Mouse (Mus musculus) embryonic facial prominence, embryonic 12.5 days (tissue): ENCODE results near the gene Sppl3. TPM values are rescaled to one million over a fixed set of nuclear protein-coding genes. Genes with fewer than 3 reads are reported as not detected.

ENCODE experiments used
- ATAC-seq: fragments of 200-750 bp; cut with Nextera tagmentation; 2 replicates; pipeline ENCODE4 v1.8.0; 2017; ENCODE audit not compliant: insufficient number of reproducible peaks, insufficient read depth, low FRiP score, low TSS enrichment
- H3K27ac ChIP-seq: fragments of 300-500 bp; sonication (generic); 2 replicates; pipeline ENCODE4 v1.5.1; 2016; ENCODE audit warnings: mild to moderate bottlenecking
- H3K27me3 ChIP-seq: fragments of 300-500 bp; sonication (generic); 2 replicates; pipeline ENCODE4 v1.6.1; 2016; ENCODE audit warnings: mild to moderate bottlenecking, moderate library complexity
- H3K36me3 ChIP-seq: fragments of 300-500 bp; sonication (generic); 2 replicates; pipeline ENCODE4 v1.6.1; 2016; ENCODE audit warnings: mild to moderate bottlenecking
- H3K4me1 ChIP-seq: fragments of 300-500 bp; sonication (generic); 2 replicates; pipeline ENCODE4 v1.6.1; 2016
- H3K4me2 ChIP-seq: fragments of 300-500 bp; sonication (generic); replicated peaks from 2 replicates; pipeline ENCODE4 v1.6.1; 2016; ENCODE audit warnings: mild to moderate bottlenecking, moderate library complexity
- H3K4me3 ChIP-seq: fragments of 300-500 bp; sonication (generic); 2 replicates; pipeline ENCODE4 v1.5.1; 2016; ENCODE audit warnings: mild to moderate bottlenecking
- H3K9ac ChIP-seq: fragments of 300-500 bp; sonication (generic); 2 replicates; pipeline ENCODE4 v1.6.1; 2016; ENCODE audit warnings: mild to moderate bottlenecking, moderate library complexity
- H3K9me3 ChIP-seq: fragments of 300-500 bp; sonication (generic); 2 replicates; pipeline ENCODE4 v1.6.1; 2016; ENCODE audit warnings: mild to moderate bottlenecking, moderate library complexity
- WGBS: fragments of 180-500 bp; shearing (Covaris S2); methylation state at CpG from one replicate; pipeline ENCODE4 v1.1.7; 2016; 5-methylcytosine and 5-hydroxymethylcytosine counted together
- polyA plus RNA-seq: library from polyadenylated mRNA; unstranded; fragments of >200 nt; fragmentation: Nextera tagmentation; extraction: Ambion mirVana; gene quantifications from 2 replicates; pipeline ENCODE4 v1.2.1, GENCODE M21; 2016

Sppl3 gene
- polyA plus RNA-seq, 1 experiment from 2014 or later: 19.9 TPM

DNA sequence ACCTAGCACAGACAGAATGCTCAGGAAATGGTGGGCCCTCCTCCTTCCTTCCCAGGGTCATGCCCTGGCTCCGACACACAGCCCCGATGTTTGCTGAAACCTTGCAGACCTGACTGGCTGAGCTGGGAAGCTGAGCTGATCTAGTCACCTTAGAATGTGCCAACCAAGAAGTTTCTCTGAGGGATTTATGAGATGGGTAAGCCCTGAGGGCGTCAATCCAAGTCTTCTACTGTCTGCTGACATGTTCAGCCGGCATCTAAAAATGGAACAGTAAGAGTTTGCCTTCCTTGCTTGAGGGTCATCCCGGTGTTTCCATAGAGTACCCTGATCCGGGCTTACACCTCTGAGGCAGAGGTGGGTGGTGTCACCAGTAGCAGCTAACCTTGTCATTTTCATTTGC, 8.2 kb upstream of the Sppl3 start:
- Histone ChIP-seq H3K9me3 (no peaks in the 10 kb centered on the region), H3K27me3 (no peaks in the 10 kb centered on the region), H3K4me2 (no peak overlapping the region), H3K4me3 (no peak overlapping the region), H3K36me3 (no peaks in the 10 kb centered on the region), H3K27ac (no peak overlapping the region), H3K4me1 (no peaks in the 10 kb centered on the region), H3K9ac (no peak overlapping the region)
- ATAC-seq: no peak
- 72% methylated on average over 6 of the region's 6 CpGs for WGBS

DNA sequence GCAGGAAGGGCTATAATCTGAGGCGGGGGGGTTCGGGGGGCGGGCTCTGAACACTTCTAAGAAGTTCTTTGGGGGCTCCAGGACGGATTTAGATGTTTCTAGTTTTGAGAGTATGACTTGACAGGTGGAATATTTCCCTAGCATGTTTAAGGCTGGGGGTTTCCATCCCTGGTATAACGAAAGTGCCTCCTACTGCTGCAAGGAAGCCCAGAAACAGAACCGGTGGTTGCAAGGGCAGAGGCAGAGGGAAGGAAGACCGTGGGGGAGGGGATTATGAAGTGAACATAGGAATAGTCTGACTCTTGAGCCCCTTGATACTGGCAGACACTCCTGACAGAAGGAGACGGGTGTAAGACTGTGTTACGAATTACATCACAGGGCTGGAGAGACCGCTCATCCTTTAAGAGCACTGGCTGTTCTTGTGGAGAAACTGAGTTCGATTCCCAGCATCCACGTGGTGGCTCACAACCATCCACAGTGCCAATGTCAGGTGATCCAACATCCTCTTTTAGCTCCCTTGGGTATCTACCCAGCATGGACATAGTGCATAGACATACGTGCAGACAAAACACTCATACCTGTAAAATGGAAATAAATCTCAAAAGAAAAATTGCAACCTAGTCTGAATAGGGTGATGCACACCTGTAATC, 7.6 kb upstream of the Sppl3 start:
- H3K9ac ChIP-seq: no peak overlapping the region
- no peaks in the 10 kb centered on the region for H3K9me3 ChIP-seq
- 80% methylated on average over 13 of the region's 13 CpGs for WGBS
- H3K36me3 ChIP-seq: no peaks in the 10 kb centered on the region
- no peaks in the 10 kb centered on the region for H3K4me1 ChIP-seq
- no peak overlapping the region for H3K4me3 ChIP-seq
- ATAC-seq: no peak
- no peaks in the 10 kb centered on the region for H3K27me3 ChIP-seq
- H3K27ac ChIP-seq: no peak overlapping the region
- H3K4me2 ChIP-seq: no peak overlapping the region

DNA sequence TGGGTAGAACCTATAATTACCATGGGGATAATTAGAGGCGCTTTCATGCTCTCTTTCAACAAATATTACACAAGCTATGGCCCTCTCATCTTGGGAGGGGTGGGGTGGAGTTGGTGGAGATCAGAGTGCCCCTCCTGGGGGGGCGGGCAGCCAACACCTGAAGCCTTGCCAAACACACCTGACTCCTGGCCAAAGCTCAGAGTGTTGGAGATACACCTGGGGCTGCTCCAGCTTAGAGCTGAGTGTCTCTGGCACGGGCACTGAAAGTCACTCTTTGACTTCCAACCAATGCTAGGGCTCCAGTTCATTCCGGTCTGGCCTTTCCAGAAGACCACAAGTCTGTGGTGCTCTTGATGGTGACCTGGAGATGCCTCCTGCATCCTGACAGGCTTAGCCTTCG, 3.2 kb upstream of the Sppl3 start:
- Histone ChIP-seq H3K27me3 (no peaks in the 10 kb centered on the region), H3K9ac (no peak overlapping the region), H3K4me2 (no peak overlapping the region), H3K36me3 (no peaks in the 10 kb centered on the region), H3K27ac (no peak overlapping the region), H3K9me3 (no peaks in the 10 kb centered on the region), H3K4me1 (peaks cover 8% of the 10 kb centered on the region), H3K4me3 (no peak overlapping the region)
- WGBS: 85% methylated on average over 5 of the region's 5 CpGs
- no peak for ATAC-seq

DNA sequence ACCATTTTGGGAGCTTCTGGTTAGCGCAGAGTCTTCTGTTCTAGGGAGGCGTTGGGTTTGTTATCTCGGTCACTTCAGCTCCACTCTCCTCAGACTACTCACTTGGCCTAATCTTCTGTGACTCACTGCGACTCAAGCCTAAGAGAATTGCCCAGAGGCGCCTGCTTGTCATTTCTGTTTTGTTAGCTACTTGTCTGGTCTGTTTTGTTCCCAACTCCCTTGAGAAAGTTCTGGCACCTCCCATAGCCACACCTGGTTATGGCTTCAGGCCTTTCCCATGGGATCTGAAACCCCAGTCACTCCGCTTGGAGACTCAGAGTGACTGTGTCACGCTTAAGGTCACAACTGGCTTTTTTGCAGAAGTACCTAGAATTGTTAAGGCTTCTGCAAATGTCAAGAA, 2.6 kb upstream of the Sppl3 start:
- H3K4me1 ChIP-seq: peaks cover 13% of the 10 kb centered on the region
- H3K27me3 ChIP-seq: no peaks in the 10 kb centered on the region
- H3K9me3 ChIP-seq: no peaks in the 10 kb centered on the region
- ATAC-seq: no peak
- 82% methylated on average over 7 of the region's 7 CpGs for WGBS
- no peak overlapping the region for H3K4me3 ChIP-seq
- H3K27ac ChIP-seq: no peak overlapping the region
- no peak overlapping the region for H3K4me2 ChIP-seq
- H3K36me3 ChIP-seq: no peaks in the 10 kb centered on the region
- H3K9ac ChIP-seq: no peak overlapping the region

DNA sequence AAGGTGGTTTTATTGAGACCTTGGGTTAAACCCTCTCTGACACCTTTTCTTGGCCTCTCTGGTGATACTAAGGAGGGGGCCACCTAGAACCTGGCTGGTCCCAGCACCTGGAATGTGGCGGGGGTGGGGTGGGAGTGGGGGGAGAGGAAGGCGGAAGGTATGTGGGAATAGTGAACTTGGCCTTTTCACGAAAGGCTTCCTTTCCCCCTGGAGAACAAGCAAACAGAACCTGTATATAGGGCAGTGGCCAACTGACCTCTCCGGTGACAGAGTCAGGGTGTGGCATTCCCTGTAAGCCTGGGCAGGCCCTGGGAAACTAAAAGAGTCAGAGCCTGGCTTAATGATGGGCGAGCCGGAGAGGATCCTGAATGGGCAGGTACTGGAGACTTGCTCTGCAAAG, 1.8 kb upstream of the Sppl3 start:
- Histone ChIP-seq H3K9ac (no peak overlapping the region), H3K4me1 (peaks cover 16% of the 10 kb centered on the region), H3K27ac (no peak overlapping the region), H3K4me3 (no peak overlapping the region), H3K27me3 (no peaks in the 10 kb centered on the region), H3K4me2 (no peak overlapping the region), H3K9me3 (no peaks in the 10 kb centered on the region), H3K36me3 (no peaks in the 10 kb centered on the region)
- no peak for ATAC-seq
- WGBS: 90% methylated on average over 6 of the region's 6 CpGs

DNA sequence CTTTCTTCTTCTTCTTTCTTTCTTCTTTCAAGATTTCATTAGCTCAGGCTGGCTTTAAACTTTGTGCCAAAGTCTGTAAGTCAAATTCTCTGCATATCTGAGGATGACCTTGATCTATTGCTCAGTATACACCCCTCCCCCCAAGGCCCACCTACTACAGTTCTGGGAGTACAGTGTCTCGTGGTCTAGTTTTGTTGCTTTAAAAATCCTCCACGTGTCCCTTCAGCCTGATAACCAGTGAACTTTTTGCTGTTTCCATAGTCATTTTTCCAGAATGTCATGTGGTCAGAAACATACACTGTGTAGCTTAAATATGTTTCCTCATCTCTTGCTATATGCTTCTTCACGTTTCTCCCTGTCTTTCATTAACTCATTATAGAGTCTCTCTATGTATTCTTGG, 976 bp upstream of the Sppl3 start:
- 52% methylated on average over 3 of the region's 3 CpGs for WGBS
- peaks cover 21% of the 10 kb centered on the region for H3K4me1 ChIP-seq
- H3K36me3 ChIP-seq: no peaks in the 10 kb centered on the region
- H3K9me3 ChIP-seq: no peaks in the 10 kb centered on the region
- H3K27ac ChIP-seq: no peak overlapping the region
- no peak overlapping the region for H3K9ac ChIP-seq
- no peak overlapping the region for H3K4me3 ChIP-seq
- ATAC-seq: no peak
- H3K27me3 ChIP-seq: no peaks in the 10 kb centered on the region
- H3K4me2 ChIP-seq: no peak overlapping the region

DNA sequence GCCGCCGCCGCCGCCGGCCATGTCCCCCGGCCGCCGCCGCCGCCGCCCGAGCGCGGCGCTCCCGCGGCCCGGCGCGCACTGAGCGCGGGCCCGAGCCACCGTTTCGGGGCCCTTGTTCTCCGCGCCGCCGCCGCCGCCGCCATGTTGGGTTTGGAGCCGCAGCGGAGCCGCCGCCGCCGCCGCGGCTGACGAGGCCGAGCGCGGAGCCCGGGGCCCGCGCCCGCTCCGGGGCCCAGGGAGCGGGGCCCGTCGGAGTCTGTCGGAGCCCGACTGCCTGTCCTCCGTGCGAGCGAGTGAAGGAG, 231 bp downstream of the Sppl3 start:
- Histone ChIP-seq H3K9ac (peak overlapping the region; percentile 97), H3K36me3 (no peaks in the 10 kb centered on the region), H3K9me3 (no peaks in the 10 kb centered on the region), H3K27me3 (no peaks in the 10 kb centered on the region), H3K27ac (peak overlapping the region; percentile 90), H3K4me1 (peaks cover 24% of the 10 kb centered on the region), H3K4me3 (peak overlapping the region; percentile 97), H3K4me2 (peak overlapping the region; percentile 94)
- under 1% methylated on average over 30 of the region's 57 CpGs for WGBS
- ATAC-seq: no peak

DNA sequence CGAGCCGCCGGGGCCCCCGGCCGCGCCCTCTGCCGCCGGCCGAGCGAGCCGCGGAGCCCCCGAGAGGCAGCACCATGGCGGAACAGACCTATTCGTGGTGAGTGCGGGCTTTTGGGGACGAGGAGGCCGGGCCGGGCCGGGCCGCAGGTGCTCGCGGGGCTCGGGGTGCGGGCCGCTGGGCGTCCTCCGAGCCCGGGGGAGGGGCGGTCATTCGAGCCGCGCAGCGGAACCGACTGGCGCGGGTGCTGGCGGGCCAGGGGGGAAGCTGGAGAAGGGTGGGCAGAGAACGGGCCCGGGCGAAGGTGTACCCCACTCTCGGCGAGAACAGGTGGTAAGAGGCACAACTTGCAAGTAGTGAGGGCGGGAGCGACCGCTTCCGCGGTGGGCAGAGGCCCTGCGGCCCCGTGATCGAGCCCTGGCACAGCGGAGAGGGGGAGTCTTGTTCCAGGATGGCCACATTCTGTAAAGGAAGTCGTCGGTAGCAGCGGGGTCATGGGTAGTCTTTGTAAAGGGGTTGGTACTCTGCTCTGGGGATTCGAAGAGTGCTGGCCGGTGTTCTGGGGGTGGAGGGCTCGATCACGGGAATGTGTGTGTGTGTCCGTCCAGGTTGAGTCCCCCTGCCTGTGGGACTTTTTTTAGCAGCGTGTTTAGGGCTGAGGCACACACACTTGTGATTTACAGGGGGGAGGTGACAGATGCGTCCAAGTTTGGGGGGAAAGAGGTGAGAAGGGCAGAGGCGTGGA, 753 bp downstream of the Sppl3 start:
- Histone ChIP-seq H3K27me3 (no peaks in the 10 kb centered on the region), H3K27ac (peak overlapping the region; percentile 90), H3K4me3 (peak overlapping the region; percentile 97), H3K4me1 (peaks cover 24% of the 10 kb centered on the region), H3K4me2 (peak overlapping the region; percentile 94), H3K9ac (peak overlapping the region; percentile 97), H3K9me3 (no peaks in the 10 kb centered on the region), H3K36me3 (no peaks in the 10 kb centered on the region)
- no peak; the same call in none of the 2 replicates for ATAC-seq
- WGBS: under 1% methylated on average over 62 of the region's 63 CpGs

DNA sequence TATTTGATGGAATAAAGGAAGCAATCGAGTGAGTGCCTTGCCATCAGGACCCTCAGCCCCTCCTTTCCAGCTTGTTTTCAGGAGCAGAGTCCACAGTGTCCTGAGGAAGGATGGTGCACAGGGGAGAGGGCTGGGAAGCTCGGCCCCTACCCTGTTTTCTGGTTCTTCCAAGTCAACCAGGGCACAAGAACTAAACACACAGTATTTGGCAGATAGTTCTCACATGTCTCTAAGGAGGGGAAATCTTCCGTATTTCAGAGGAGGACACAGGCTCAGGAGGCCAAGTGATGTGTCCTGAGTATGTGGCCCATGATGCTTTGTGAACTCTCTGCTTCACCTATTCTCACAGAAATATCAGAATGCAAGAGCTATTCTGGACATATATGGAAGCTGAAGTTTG, 2.5 kb downstream of the Sppl3 start:
- no peaks in the 10 kb centered on the region for H3K36me3 ChIP-seq
- ATAC-seq: no peak
- H3K9me3 ChIP-seq: no peaks in the 10 kb centered on the region
- 69% methylated on average over 3 of the region's 3 CpGs for WGBS
- H3K27ac ChIP-seq: no peak overlapping the region
- H3K4me2 ChIP-seq: peak overlapping the region; percentile 94; the same call in 1 of the 2 replicates
- H3K4me1 ChIP-seq: peaks cover 28% of the 10 kb centered on the region
- no peaks in the 10 kb centered on the region for H3K27me3 ChIP-seq
- 0 out of 2 replicates have a peak overlapping the region, but pooled peaks have one; percentile 97 for H3K4me3 ChIP-seq
- H3K9ac ChIP-seq: no peak overlapping the region

DNA sequence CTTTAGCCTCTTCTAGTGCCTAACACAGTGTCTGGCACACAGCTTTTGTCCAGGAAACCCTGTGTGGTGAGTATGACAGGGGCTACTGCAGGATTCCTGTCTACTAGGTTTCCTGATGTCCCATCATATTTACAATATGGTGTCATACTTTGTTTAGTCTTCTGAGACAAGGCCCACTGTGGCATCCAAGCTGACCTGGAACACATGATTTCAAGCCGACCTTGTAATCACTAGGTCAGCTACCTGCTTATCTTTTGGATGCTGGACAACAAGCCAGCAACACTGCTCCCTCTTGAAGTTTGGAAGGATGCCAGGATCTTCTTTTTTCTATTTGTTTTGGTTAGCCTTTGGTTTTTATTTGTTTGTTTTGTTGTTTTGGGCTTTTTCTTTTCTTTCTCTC, 3.6 kb downstream of the Sppl3 start:
- no peaks in the 10 kb centered on the region for H3K36me3 ChIP-seq
- H3K4me3 ChIP-seq: no peak overlapping the region
- H3K9ac ChIP-seq: no peak overlapping the region
- no peak for ATAC-seq
- no peaks in the 10 kb centered on the region for H3K9me3 ChIP-seq
- no peak overlapping the region for H3K4me2 ChIP-seq
- H3K27me3 ChIP-seq: no peaks in the 10 kb centered on the region
- 72% methylated on average over 1 of the region's 1 CpGs for WGBS
- H3K27ac ChIP-seq: no peak overlapping the region
- H3K4me1 ChIP-seq: peaks cover 28% of the 10 kb centered on the region

DNA sequence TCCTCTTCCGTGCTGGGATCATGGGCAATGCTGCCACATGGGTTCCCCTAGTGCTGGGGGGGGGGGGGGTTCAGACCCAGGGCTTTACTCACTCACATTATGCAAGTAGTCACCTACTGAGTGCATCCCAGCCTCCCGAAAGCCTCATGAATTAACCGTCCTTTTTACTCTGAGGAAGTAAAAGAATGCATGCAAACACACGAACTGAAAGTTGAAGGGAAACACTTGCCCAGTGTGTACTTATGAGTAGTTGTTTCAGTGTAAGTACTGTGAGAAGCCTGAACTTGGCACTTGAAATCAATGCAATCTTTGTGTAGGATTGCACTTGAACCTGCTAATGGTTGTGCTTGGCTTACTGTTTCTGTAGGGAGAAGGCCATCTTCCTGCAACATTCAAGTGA, 4.2 kb downstream of the Sppl3 start:
- H3K27ac ChIP-seq: no peak overlapping the region
- no peaks in the 10 kb centered on the region for H3K36me3 ChIP-seq
- H3K9me3 ChIP-seq: no peaks in the 10 kb centered on the region
- no peak overlapping the region for H3K4me2 ChIP-seq
- peaks cover 28% of the 10 kb centered on the region for H3K4me1 ChIP-seq
- H3K4me3 ChIP-seq: no peak overlapping the region
- H3K9ac ChIP-seq: no peak overlapping the region
- no peak for ATAC-seq
- WGBS: 64% methylated on average over 4 of the region's 4 CpGs
- H3K27me3 ChIP-seq: no peaks in the 10 kb centered on the region

DNA sequence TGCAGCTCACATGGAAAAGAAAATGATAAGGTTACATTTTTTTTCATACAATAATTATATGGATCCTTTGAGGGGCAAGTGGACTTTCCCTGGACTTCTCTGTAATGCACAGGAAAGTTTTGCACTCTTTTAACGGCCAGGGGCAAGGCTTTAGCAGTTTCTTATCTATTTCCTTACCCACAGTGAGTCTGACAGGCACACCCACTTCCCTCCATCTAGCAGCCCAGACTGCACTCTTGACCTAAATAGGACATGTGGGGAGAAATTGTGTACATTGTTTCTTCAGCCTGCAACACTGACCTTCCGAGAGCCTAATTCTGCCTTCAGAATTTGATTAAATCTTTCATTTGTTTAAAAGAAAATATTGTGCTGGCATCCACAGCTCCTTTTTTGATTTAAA, 7.3 kb downstream of the Sppl3 start:
- H3K27ac ChIP-seq: no peak overlapping the region
- H3K4me2 ChIP-seq: no peak overlapping the region
- ATAC-seq: no peak
- no peak overlapping the region for H3K4me3 ChIP-seq
- H3K4me1 ChIP-seq: peaks cover 15% of the 10 kb centered on the region
- H3K36me3 ChIP-seq: peaks cover 3% of the 10 kb centered on the region; the same call in 1 of the 2 replicates
- H3K9me3 ChIP-seq: no peaks in the 10 kb centered on the region
- H3K27me3 ChIP-seq: no peaks in the 10 kb centered on the region
- WGBS: 69% methylated on average over 2 of the region's 2 CpGs
- no peak overlapping the region; the same call in 1 of the 2 replicates for H3K9ac ChIP-seq
